Mouse (Mus musculus) retina, postnatal 7 days (tissue): ENCODE measurements at regions not wholly inside any gene's neighbourhood (a gene's known extent, or its start where the extent isn't known, plus 50 kb on each side); places are given as distances from the start of the nearest gene placed in this dataset.
"Not testable (repeated sequence)": the region's sequence is repeated elsewhere in the genome, so short reads cannot be mapped to it uniquely, and the experiment has no call there.

Experiments used
- DNase-seq: peaks from one replicate; pipeline ENCODE4 v3.0.0-alpha.2; 2012; ENCODE audit warnings: low read depth, low spot score

GRCm38 (mm10) chr12:17852138-17852537 lies 161.5 kb downstream of the Hpcal1 start:
- DNase-seq, result peak; percentile 21

GRCm38 (mm10) chr12:17872491-17872890 lies 181.8 kb downstream of the Hpcal1 start:
- DNase-seq, result not testable (repeated sequence)

GRCm38 (mm10) chr12:17881371-17882116 lies 190.9 kb downstream of the Hpcal1 start:
- DNase-seq, result peak; percentile 81

DNA sequence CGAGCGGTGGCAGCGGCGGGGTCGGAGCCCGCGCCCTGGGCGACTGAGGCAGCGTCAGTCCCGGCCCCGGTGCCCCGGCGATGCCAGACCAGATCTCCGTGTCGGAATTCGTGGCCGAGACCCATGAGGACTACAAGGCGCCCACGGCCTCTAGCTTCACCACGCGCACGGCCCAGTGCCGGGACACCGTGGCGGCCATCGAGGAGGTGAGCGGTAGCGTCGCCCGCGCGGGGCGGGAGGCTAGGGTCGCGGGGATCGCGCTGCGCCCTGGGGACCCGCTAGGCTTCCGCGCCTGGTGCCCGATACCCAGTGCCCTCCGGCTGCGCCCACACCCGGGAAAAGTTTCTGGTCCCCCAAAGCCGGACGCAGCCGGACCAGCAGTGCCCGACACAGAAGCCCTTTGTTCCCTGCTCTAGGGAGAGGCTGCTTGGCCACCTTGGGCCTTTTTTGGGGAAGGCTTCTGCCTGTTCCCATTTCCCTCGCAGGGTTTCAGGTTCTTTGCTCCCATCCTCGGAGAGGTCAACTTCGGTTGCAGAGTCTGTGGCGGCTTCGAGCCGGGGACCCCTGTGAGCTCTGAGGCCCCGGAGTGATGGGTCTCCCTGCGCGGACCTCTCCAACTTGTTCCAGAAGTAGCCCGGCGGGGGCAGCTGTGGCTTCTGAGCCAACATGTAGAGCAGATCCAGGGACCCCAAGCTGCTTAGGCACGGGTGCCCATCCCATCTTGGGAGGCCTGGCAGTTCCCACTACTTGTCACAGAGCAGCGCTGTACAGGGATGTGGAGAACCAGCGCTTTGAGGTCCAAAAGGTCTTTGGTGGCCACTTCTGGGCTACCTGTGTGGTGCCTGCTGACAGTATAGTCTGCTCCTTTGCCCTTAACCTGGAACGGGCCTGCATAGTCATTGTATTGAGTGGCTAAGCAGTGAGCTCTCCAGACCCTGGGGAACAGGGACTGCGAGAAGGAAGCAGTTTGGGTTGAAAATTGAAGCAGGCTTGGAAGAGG lies 191.8 kb downstream of the Hpcal1 start:
- DNase-seq, result not testable (repeated sequence)

DNA sequence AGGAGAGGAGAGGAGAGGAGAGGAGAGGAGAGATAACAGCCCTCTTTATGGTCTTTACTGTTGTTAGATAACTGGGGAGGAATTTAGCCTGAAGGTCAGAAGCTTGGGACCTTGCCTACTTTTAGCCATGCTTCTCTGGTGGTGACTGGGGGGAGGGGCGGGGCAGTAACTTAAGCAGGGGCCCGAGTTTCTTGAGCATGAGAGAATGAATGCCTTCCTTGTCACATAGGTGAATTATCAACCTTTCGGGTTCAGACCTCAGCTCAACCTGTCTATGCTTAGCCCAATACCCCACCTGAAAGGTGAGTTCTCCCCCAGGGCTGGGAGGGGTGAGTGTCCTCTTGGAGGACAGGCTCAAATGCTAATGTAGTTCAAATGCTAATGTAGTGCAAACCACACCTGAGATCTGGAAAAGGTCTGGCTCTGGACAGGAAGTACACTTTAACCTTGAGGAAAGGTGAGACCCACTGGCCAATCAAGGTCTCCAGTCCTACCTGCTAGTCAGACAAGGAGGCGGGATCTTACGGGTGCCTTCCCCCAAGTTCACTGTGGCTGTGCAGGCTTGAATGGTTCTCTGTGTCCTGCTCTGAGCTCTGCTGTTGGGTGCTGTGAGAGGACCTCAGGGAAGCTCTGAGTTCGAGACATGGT lies 201.1 kb downstream of the Hpcal1 start:
- DNase-seq, result not testable (repeated sequence)

DNA sequence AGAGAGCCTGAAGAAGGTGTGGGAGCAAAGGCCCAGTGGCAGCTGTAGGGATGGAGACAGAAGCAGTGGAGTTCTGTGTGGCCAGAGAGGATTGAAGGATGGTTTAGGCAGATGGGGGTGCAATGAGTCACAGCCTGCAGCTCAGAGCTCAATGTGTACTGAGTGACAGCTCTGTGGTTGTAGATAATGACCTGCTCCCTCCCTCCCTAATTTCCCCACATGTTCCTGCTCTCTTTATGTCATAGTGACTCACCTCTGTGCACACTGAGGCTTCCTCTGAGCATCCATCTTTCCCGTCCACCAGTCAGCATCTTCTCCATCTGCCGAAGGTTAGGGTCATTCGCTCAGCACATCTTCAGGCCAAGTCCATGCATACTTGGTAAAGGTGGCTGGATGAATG lies 222.4 kb downstream of the Hpcal1 start:
- DNase-seq, result not testable (repeated sequence)
